Mouse (Mus musculus) kidney, postnatal 0 days (tissue): ENCODE results near the gene Ppp1r18. TPM values are rescaled to one million over a fixed set of nuclear protein-coding genes. Genes with fewer than 3 reads are reported as not detected.

Source experiments
- ATAC-seq: fragments of 200-750 bp; cut with Nextera tagmentation; replicated peaks from 2 replicates; pipeline ENCODE4 v1.8.0; 2017; ENCODE audit warnings: low read depth, moderate number of reproducible peaks, moderate TSS enrichment, moderate library complexity; ENCODE audit not compliant: low FRiP score
- DNase-seq: peaks from one replicate; pipeline ENCODE4 v3.0.0-alpha.2; 2016; ENCODE audit warnings: low spot score
- H3K27ac ChIP-seq: fragments of 300-500 bp; sonication (generic); 2 replicates; pipeline ENCODE4 v1.5.1; 2014; ENCODE audit warnings: mild to moderate bottlenecking
- H3K27me3 ChIP-seq: fragments of 300-500 bp; sonication (generic); 2 replicates; pipeline ENCODE4 v1.6.1; 2014; ENCODE audit warnings: low read length, mixed read lengths; ENCODE audit not compliant: insufficient read depth
- H3K36me3 ChIP-seq: fragments of 300-500 bp; sonication (generic); 2 replicates; pipeline ENCODE4 v1.6.1; 2014; ENCODE audit warnings: low read length, mixed read lengths; ENCODE audit not compliant: insufficient read depth
- H3K4me1 ChIP-seq: fragments of 300-500 bp; sonication (generic); replicated peaks from 2 replicates; pipeline ENCODE4 v1.6.1; 2014; ENCODE audit warnings: antibody characterized with exemption, low read length, mixed read lengths; ENCODE audit not compliant: insufficient read depth
- H3K4me2 ChIP-seq: fragments of 300-500 bp; sonication (generic); 2 replicates; pipeline ENCODE4 v1.6.1; 2014; ENCODE audit warnings: mild to moderate bottlenecking, low read length, moderate library complexity, mixed read lengths
- H3K4me3 ChIP-seq: fragments of 300-500 bp; sonication (generic); replicated peaks from 2 replicates; pipeline ENCODE4 v1.5.1; 2014; ENCODE audit warnings: low read depth, low read length
- H3K9ac ChIP-seq: fragments of 300-500 bp; sonication (generic); 2 replicates; pipeline ENCODE4 v1.6.1; 2014; ENCODE audit warnings: low read depth, low read length
- H3K9me3 ChIP-seq: fragments of 300-500 bp; sonication (generic); replicated peaks from 2 replicates; pipeline ENCODE4 v1.6.1; 2016; ENCODE audit warnings: low read length, inconsistent platforms, mixed read lengths
- CTCF ChIP-seq: IDR thresholded peaks from 2 replicates; pipeline ENCODE4 v1.5.1; 2016; ENCODE audit warnings: antibody characterized with exemption, low read depth, mild to moderate bottlenecking, moderate library complexity
- WGBS: fragments of 180-500 bp; shearing (Covaris S2); extraction: QIAGEN DNeasy Blood & Tissue Kit; methylation state at CpG from one replicate; pipeline ENCODE4 v1.1.7; 2014; 5-methylcytosine and 5-hydroxymethylcytosine counted together
- polyA plus RNA-seq: library from polyadenylated mRNA; unstranded; fragments of >200 nt; fragmentation: Nextera tagmentation; extraction: Ambion mirVana; gene quantifications from 2 replicates; pipeline ENCODE4 v1.2.1, GENCODE M21; 2015

Ppp1r18 gene
- polyA plus RNA-seq, 1 experiment from 2014 or later, result 16.2 TPM

- H3K4me1 ChIP-seq, result peaks cover 10% of the 10 kb centered on the region
- H3K27me3 ChIP-seq, result no peaks in the 10 kb centered on the region
- H3K9ac ChIP-seq, result no peak overlapping the region
- 64% methylated on average over 8 of the region's 8 CpGs for WGBS
- no peaks in the 10 kb centered on the region for H3K9me3 ChIP-seq
- peaks cover 31% of the 10 kb centered on the region for H3K36me3 ChIP-seq
- no peak for ATAC-seq
- DNase-seq, result no peak
- no peak overlapping the region for H3K4me3 ChIP-seq
- H3K4me2 ChIP-seq, result no peak overlapping the region
- TF ChIP-seq CTCF, result no peak
- no peak overlapping the region for H3K27ac ChIP-seq
These were observed 32.8 kb upstream of the Ppp1r18 start for GRCm38 (mm10) chr17:35832400-35833238.

- WGBS, result 29% methylated on average over 5 of the region's 5 CpGs
- ATAC-seq (no peak), DNase-seq (no peak)
- peaks cover 10% of the 10 kb centered on the region for H3K4me1 ChIP-seq
- no peaks in the 10 kb centered on the region for H3K9me3 ChIP-seq
- H3K9ac ChIP-seq, result no peak overlapping the region
- H3K4me2 ChIP-seq, result no peak overlapping the region
- peaks cover 31% of the 10 kb centered on the region for H3K36me3 ChIP-seq
- TF ChIP-seq CTCF, result no peak
- no peak overlapping the region for H3K27ac ChIP-seq
- H3K4me3 ChIP-seq, result no peak overlapping the region
- H3K27me3 ChIP-seq, result no peaks in the 10 kb centered on the region
These were observed 32.1 kb upstream of the Ppp1r18 start for GRCm38 (mm10) chr17:35833239-35833751.

- 0 out of 2 replicates have a peak overlapping the region, but pooled peaks have one; percentile 6 for H3K4me2 ChIP-seq
- no peak for TF ChIP-seq CTCF
- no peaks in the 10 kb centered on the region for H3K9me3 ChIP-seq
- 56% methylated on average over 5 of the region's 5 CpGs for WGBS
- no peak overlapping the region for H3K4me3 ChIP-seq
- H3K9ac ChIP-seq, result no peak overlapping the region
- DNase-seq, result no peak
- H3K27me3 ChIP-seq, result no peaks in the 10 kb centered on the region
- H3K4me1 ChIP-seq, result peaks cover 10% of the 10 kb centered on the region
- ATAC-seq, result no peak
- peaks cover 31% of the 10 kb centered on the region for H3K36me3 ChIP-seq
- H3K27ac ChIP-seq, result no peak overlapping the region
These were observed 31.5 kb upstream of the Ppp1r18 start for GRCm38 (mm10) chr17:35833894-35834293.

- no peak for DNase-seq
- peak overlapping the region; percentile 83 for H3K4me2 ChIP-seq
- H3K4me1 ChIP-seq, result peaks cover 13% of the 10 kb centered on the region
- no peak for ATAC-seq
- 0 out of 2 replicates have a peak overlapping the region, but pooled peaks have one; percentile 76 for H3K4me3 ChIP-seq
- no peaks in the 10 kb centered on the region for H3K27me3 ChIP-seq
- WGBS, result 57% methylated on average over 26 of the region's 26 CpGs
- peaks cover 31% of the 10 kb centered on the region for H3K36me3 ChIP-seq
- H3K9me3 ChIP-seq, result no peaks in the 10 kb centered on the region
- peak; percentile 29; the same call in 1 of the 2 replicates for TF ChIP-seq CTCF
- H3K9ac ChIP-seq, result 0 out of 2 replicates have a peak overlapping the region, but pooled peaks have one; percentile 1
- H3K27ac ChIP-seq, result no peak overlapping the region
These were observed 30.5 kb upstream of the Ppp1r18 start for GRCm38 (mm10) chr17:35834696-35835422.

- DNase-seq (no peak), ATAC-seq (no peak)
- Histone ChIP-seq H3K9ac (peak overlapping the region; percentile 1; the same call in 1 of the 2 replicates), H3K4me3 (peak overlapping the region; percentile 76), H3K27ac (peak overlapping the region; percentile 47; the same call in 1 of the 2 replicates), H3K36me3 (peaks cover 31% of the 10 kb centered on the region), H3K4me1 (peaks cover 13% of the 10 kb centered on the region), H3K27me3 (no peaks in the 10 kb centered on the region), H3K9me3 (no peaks in the 10 kb centered on the region), H3K4me2 (peak overlapping the region; percentile 83)
- no peak for TF ChIP-seq CTCF
- WGBS, result 60% methylated on average over 26 of the region's 26 CpGs
These were observed 29.8 kb upstream of the Ppp1r18 start for GRCm38 (mm10) chr17:35835424-35836140.
